Mouse (Mus musculus): ENCODE measurements at regions not wholly inside any gene's neighbourhood (a gene's known extent, or its start where the extent isn't known, plus 50 kb on each side); places are given as distances from the start of the nearest gene placed in this dataset.

DNA sequence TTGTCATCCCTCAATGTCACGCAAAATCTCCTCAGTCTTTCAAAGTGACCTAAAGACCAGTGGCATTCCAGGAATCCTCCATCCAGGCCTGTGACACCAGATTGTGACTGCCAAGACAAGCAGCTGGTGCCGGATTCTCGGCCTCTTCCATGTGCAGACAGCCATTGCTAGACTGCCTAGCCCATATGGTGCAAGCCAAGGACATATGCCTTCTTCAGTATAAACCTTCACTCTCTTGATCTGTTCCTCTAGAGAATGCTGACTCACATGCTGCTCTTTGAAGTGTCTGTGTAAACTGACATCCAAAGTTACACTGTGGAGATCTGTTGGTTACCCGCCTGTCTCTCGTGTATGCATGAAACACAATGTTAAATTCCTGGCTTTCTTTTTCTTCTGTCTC lies 589.4 kb upstream of the Kdm8 start:
- no peak for TF ChIP-seq CTCF (IDR thresholded peaks at IDR 0.05; ENCODE audit: extremely low read depth, insufficient read depth, low read length)
- no peak for TF ChIP-seq POLR2A (IDR thresholded peaks at IDR 0.05; ENCODE audit: extremely low read depth, insufficient read depth, low read length)

Measured in cortical plate, adult 2 months (tissue).